17 mouse cellular contexts compared by ENCODE assay signal in genomic region chr3:97274516-97275230, GRCm38 (mm10). TPM values are rescaled to one million over a fixed set of nuclear protein-coding genes. Genes with fewer than 3 reads are reported as not detected.
DNase-seq lines count a peak whose midpoint lies in the region; ATAC-seq lines count a peak whose summit lies in the region.
"Had no signal": no experiment of that assay in that cellular context is flagged by ENCODE, and none has a peak within 500 bp of the region (broad histone marks: within the 10 kb centered on the region; RNA-seq: fewer than 3 reads in every experiment).

No protein-coding gene starts in this region.

- 0 out of 2 replicates have a peak, but pooled peaks cover 4% of the 10 kb centered on the region for H3K4me1 ChIP-seq in intestine, embryonic 16.5 days (ENCODE audit: control insufficient read depth, insufficient read depth, low read length)
- no peaks in the 10 kb centered on the region for H3K4me1 ChIP-seq in stomach, embryonic 15.5 days
- peaks cover 17% of the 10 kb centered on the region for H3K4me1 ChIP-seq in hindbrain, embryonic 10.5 days (replicated peaks)

- no peak overlapping the region for H3K27ac ChIP-seq in intestine, embryonic 16.5 days (ENCODE audit: low read length)
- no peak overlapping the region for H3K27ac ChIP-seq in stomach, embryonic 15.5 days
- H3K27ac ChIP-seq in hindbrain, embryonic 10.5 days: no peak overlapping the region
- H3K27ac ChIP-seq: embryonic facial prominence, embryonic 13.5 days; limb, embryonic 10.5 days; lung, embryonic 15.5 days; neural tube, embryonic 13.5 days had no signal

- peak; percentile 95 for ATAC-seq in intestine, embryonic 16.5 days
- ATAC-seq in stomach, embryonic 15.5 days (ENCODE audit: insufficient read depth, low FRiP score, low read depth): peak; percentile 27; the same call in 1 of the 2 replicates

- no peaks in the 10 kb centered on the region for H3K9me3 ChIP-seq in intestine, embryonic 16.5 days (ENCODE audit: control insufficient read depth, low read length)
- H3K9me3 ChIP-seq in stomach, embryonic 15.5 days: no peaks in the 10 kb centered on the region
- H3K9me3 ChIP-seq in hindbrain, embryonic 10.5 days: no peaks in the 10 kb centered on the region
- H3K9me3 ChIP-seq: embryonic facial prominence, embryonic 13.5 days; heart, embryonic 12.5 days; limb, embryonic 10.5 days; lung, embryonic 15.5 days; neural tube, embryonic 13.5 days had no signal

- H3K27me3 ChIP-seq in intestine, embryonic 16.5 days (replicated peaks; ENCODE audit: control insufficient read depth, insufficient read depth, low read length): no peaks in the 10 kb centered on the region
- H3K27me3 ChIP-seq in stomach, embryonic 15.5 days (replicated peaks): no peaks in the 10 kb centered on the region
- no peaks in the 10 kb centered on the region for H3K27me3 ChIP-seq in hindbrain, embryonic 10.5 days (ENCODE audit: insufficient read depth, poor library complexity, severe bottlenecking)
- H3K27me3 ChIP-seq: embryonic facial prominence, embryonic 13.5 days; heart, embryonic 12.5 days; lung, embryonic 15.5 days; neural tube, embryonic 13.5 days had no signal

- WGBS in intestine, embryonic 16.5 days: 69% methylated on average over 15 of the region's 15 CpGs
- WGBS in large intestine, adult 2 months: 43% methylated on average over 15 of the region's 15 CpGs
- WGBS in stomach, embryonic 15.5 days: 66% methylated on average over 15 of the region's 15 CpGs
- 92% methylated on average over 15 of the region's 15 CpGs for WGBS in hindbrain, embryonic 10.5 days

- H3K9ac ChIP-seq in intestine, embryonic 16.5 days (ENCODE audit: low read depth, low read length): no peak overlapping the region
- H3K9ac ChIP-seq in stomach, embryonic 15.5 days: no peak overlapping the region
- H3K9ac ChIP-seq: embryonic facial prominence, embryonic 13.5 days; heart, embryonic 12.5 days; lung, embryonic 15.5 days; neural tube, embryonic 13.5 days had no signal

- 0 out of 2 replicates have a peak overlapping the region, but pooled peaks have one; percentile 2 for H3K4me3 ChIP-seq in intestine, embryonic 16.5 days (ENCODE audit: low read length)
- H3K4me3 ChIP-seq in stomach, embryonic 15.5 days (replicated peaks): no peak overlapping the region
- no peak overlapping the region for H3K4me3 ChIP-seq in hindbrain, embryonic 10.5 days
- H3K4me3 ChIP-seq: embryonic facial prominence, embryonic 13.5 days; heart, embryonic 12.5 days; limb, embryonic 10.5 days; lung, embryonic 15.5 days; neural tube, embryonic 13.5 days had no signal

- peak; percentile 51 to 63 for DNase-seq in kidney, adult 8-10 months
- peak; percentile 11 for DNase-seq in large intestine, adult 2 months (ENCODE audit: low read depth, low spot score)
- no peak for DNase-seq in frontal cortex, postnatal 36 days (ENCODE audit: low spot score in 2 of 2)
- no peak for DNase-seq in left cerebral cortex, adult 18-20 months (ENCODE audit: low spot score in 2 of 2)
- DNase-seq in hindbrain, embryonic 10.5 days (ENCODE audit: low spot score): no peak
- DNase-seq: adrenal gland, postnatal 14 days; cerebellum, adult 2 months; gastrocnemius, postnatal 36 days; heart, postnatal 4 days; layer of hippocampus, postnatal 36 days had no signal

- H3K36me3 ChIP-seq in intestine, embryonic 16.5 days (ENCODE audit: control insufficient read depth, insufficient read depth, low read length): no peaks in the 10 kb centered on the region
- H3K36me3 ChIP-seq in stomach, embryonic 15.5 days: no peaks in the 10 kb centered on the region
- peaks cover 30% of the 10 kb centered on the region for H3K36me3 ChIP-seq in hindbrain, embryonic 10.5 days
- H3K36me3 ChIP-seq: lung, embryonic 15.5 days had no signal

- H3K4me2 ChIP-seq in intestine, embryonic 16.5 days (ENCODE audit: low read depth, low read length): peak overlapping the region; percentile 28; the same call in 1 of the 2 replicates
- no peak overlapping the region for H3K4me2 ChIP-seq in stomach, embryonic 15.5 days
- H3K4me2 ChIP-seq: embryonic facial prominence, embryonic 13.5 days; heart, embryonic 12.5 days; lung, embryonic 15.5 days; neural tube, embryonic 13.5 days had no signal

RNA-seq across cellular contexts. Expression of gene Bcl9, which starts 23.0 kb away (rescaled TPM):
- polyA plus RNA-seq in intestine, embryonic 16.5 days (2015; fragmentation: Nextera tagmentation; extraction: Ambion mirVana): 35.9 and 37.4 TPM in 2 replicates
- 13.9 and 16.0 TPM in 2 replicates for polyA plus RNA-seq in large intestine, adult 2 months (2012; rRNA removed)
- 50.0 and 59.3 TPM in 2 replicates for polyA plus RNA-seq in stomach, embryonic 15.5 days (2015; fragmentation: Nextera tagmentation; extraction: Ambion mirVana)
- 10 to 100 TPM; 52.1 to 58.1 TPM for total RNA-seq in left cerebral cortex, adult 18-20 months (2021)
- polyA plus RNA-seq in hindbrain, embryonic 10.5 days (2016; fragmentation: Nextera tagmentation; extraction: Ambion mirVana): 52.3 and 71.6 TPM in 2 replicates

Comparison
In these comparisons a context has a peak if more than half of its experiments do, and no peak if none do; other contexts are left out.
1. DNase-seq: peak in kidney, adult 8-10 months (2 of 2) and large intestine, adult 2 months (single experiment); none in frontal cortex, postnatal 36 days (0 of 2), left cerebral cortex, adult 18-20 months (0 of 2) and hindbrain, embryonic 10.5 days (single experiment).